Mouse (Mus musculus) kidney, postnatal 0 days (tissue): ENCODE results near the gene Dynlt1c. TPM values are rescaled to one million over a fixed set of nuclear protein-coding genes. Genes with fewer than 3 reads are reported as not detected.
"Not testable (repeated sequence)": the region's sequence is repeated elsewhere in the genome, so short reads cannot be mapped to it uniquely, and the experiment has no call there.

Source experiments
- ATAC-seq: fragments of 200-750 bp; cut with Nextera tagmentation; replicated peaks from 2 replicates; pipeline ENCODE4 v1.8.0; 2017; ENCODE audit warnings: low read depth, moderate number of reproducible peaks, moderate TSS enrichment, moderate library complexity; ENCODE audit not compliant: low FRiP score
- DNase-seq: peaks from one replicate; pipeline ENCODE4 v3.0.0-alpha.2; 2016; ENCODE audit warnings: low spot score
- H3K27ac ChIP-seq: fragments of 300-500 bp; sonication (generic); 2 replicates; pipeline ENCODE4 v1.5.1; 2014; ENCODE audit warnings: mild to moderate bottlenecking
- H3K27me3 ChIP-seq: fragments of 300-500 bp; sonication (generic); 2 replicates; pipeline ENCODE4 v1.6.1; 2014; ENCODE audit warnings: low read length, mixed read lengths; ENCODE audit not compliant: insufficient read depth
- H3K36me3 ChIP-seq: fragments of 300-500 bp; sonication (generic); 2 replicates; pipeline ENCODE4 v1.6.1; 2014; ENCODE audit warnings: low read length, mixed read lengths; ENCODE audit not compliant: insufficient read depth
- H3K4me1 ChIP-seq: fragments of 300-500 bp; sonication (generic); replicated peaks from 2 replicates; pipeline ENCODE4 v1.6.1; 2014; ENCODE audit warnings: antibody characterized with exemption, low read length, mixed read lengths; ENCODE audit not compliant: insufficient read depth
- H3K4me2 ChIP-seq: fragments of 300-500 bp; sonication (generic); 2 replicates; pipeline ENCODE4 v1.6.1; 2014; ENCODE audit warnings: mild to moderate bottlenecking, low read length, moderate library complexity, mixed read lengths
- H3K4me3 ChIP-seq: fragments of 300-500 bp; sonication (generic); replicated peaks from 2 replicates; pipeline ENCODE4 v1.5.1; 2014; ENCODE audit warnings: low read depth, low read length
- H3K9ac ChIP-seq: fragments of 300-500 bp; sonication (generic); 2 replicates; pipeline ENCODE4 v1.6.1; 2014; ENCODE audit warnings: low read depth, low read length
- H3K9me3 ChIP-seq: fragments of 300-500 bp; sonication (generic); replicated peaks from 2 replicates; pipeline ENCODE4 v1.6.1; 2016; ENCODE audit warnings: low read length, inconsistent platforms, mixed read lengths
- WGBS: fragments of 180-500 bp; shearing (Covaris S2); extraction: QIAGEN DNeasy Blood & Tissue Kit; methylation state at CpG from one replicate; pipeline ENCODE4 v1.1.7; 2014; 5-methylcytosine and 5-hydroxymethylcytosine counted together
- polyA plus RNA-seq: library from polyadenylated mRNA; unstranded; fragments of >200 nt; fragmentation: Nextera tagmentation; extraction: Ambion mirVana; gene quantifications from 2 replicates; pipeline ENCODE4 v1.2.1, GENCODE M21; 2015

Dynlt1c gene
- polyA plus RNA-seq, 1 experiment from 2014 or later = 20.8 TPM

GRCm38 (mm10) chr17:6644673-6645072 is 43.2 kb downstream of the Dynlt1c start:
- ATAC-seq, H3K27ac ChIP-seq, H3K4me3 ChIP-seq, H3K4me1 ChIP-seq, H3K27me3 ChIP-seq, H3K36me3 ChIP-seq, H3K4me2 ChIP-seq, DNase-seq, H3K9me3 ChIP-seq, H3K9ac ChIP-seq: not testable (repeated sequence)
- WGBS = 77% methylated on average over 4 of the region's 4 CpGs

DNA sequence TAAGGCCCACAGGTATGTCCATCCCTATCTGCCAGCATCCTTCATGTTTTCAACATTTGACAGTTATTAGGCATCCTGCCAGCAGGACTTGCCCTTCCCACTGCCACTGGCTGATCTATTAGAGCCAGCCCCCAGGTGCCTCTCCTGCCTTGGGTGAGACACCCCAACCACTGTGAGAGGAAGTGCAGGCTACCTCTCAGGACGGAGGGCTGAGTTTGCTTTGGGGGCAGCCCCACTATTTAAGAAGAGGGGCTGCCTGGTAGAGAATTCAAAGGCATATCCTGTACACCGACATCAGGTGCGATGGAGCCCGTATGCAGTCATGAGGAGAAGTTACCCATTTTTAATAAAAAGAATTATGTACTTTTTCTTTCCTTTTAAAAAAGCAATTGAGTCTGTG is 44.2 kb downstream of the Dynlt1c start:
- H3K36me3 ChIP-seq, H3K27me3 ChIP-seq, H3K4me3 ChIP-seq, ATAC-seq, H3K4me2 ChIP-seq, H3K4me1 ChIP-seq, DNase-seq, H3K9me3 ChIP-seq, H3K27ac ChIP-seq, H3K9ac ChIP-seq: not testable (repeated sequence)
- WGBS = 70% methylated on average over 2 of the region's 4 CpGs

DNA sequence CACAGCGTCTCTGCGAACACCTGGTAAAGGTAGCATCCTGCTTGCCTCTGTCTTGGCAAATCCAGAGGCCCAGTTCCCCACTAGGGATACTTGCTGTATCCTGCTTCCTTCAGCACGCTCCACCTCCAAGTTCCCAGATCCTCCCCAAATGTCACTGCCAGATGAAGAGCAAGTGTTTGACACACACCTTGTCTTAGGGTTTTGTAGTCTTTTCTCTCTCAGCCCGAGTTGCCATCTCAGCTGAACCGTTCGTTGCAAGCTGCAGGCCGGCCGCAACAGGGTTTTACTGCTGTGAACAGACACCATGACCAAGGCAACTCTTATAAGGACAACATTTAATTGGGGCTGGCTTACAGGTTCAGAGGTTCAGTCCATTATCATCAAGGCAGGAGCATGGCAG is 45.4 kb downstream of the Dynlt1c start:
- not testable (repeated sequence) for H3K36me3 ChIP-seq, DNase-seq, H3K4me3 ChIP-seq, H3K4me2 ChIP-seq, H3K27ac ChIP-seq, H3K9ac ChIP-seq, ATAC-seq, H3K4me1 ChIP-seq, H3K27me3 ChIP-seq, H3K9me3 ChIP-seq
- 98% methylated on average over 8 of the region's 8 CpGs for WGBS

- DNase-seq, H3K4me2 ChIP-seq, H3K36me3 ChIP-seq, H3K9me3 ChIP-seq, H3K4me1 ChIP-seq, H3K9ac ChIP-seq, H3K27ac ChIP-seq, H3K4me3 ChIP-seq, H3K27me3 ChIP-seq, ATAC-seq: not testable (repeated sequence)
- WGBS = 93% methylated on average over 3 of the region's 3 CpGs
Observed at GRCm38 (mm10) chr17:6647452-6647851, 46.0 kb downstream of the Dynlt1c start.

DNA sequence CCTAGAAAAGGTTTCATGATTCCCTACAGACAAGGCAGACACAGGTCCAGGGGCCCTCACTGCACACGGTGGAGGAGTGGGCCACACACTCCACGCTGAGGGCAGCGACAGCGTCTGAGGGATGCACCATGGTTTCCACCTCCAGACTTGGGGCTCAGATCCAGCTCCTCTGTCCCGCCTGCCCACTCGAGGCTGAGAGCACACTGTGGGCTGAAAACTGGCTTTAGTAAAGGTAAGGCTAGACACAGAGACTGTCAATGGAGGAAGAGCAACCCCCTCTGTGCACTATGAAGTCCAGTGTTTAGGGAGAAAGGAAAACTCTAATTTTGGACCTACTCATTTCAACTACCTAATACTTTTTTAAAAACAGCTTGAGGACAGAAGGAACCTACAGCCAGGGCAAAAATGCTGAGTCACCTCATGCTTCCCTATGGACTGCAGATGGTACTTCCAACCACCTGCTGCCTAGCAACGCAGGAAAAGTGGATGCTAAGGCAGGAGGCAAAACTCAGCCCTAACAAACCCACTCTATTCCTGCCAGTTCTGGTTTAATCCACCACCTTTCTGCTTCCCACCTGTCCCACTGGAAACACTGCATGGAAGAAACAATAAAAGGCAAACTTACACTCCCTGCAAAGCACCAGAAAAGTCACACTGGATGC is 49.6 kb downstream of the Dynlt1c start:
- 93% methylated on average over 5 of the region's 7 CpGs for WGBS
- H3K9me3 ChIP-seq, DNase-seq, H3K27ac ChIP-seq, H3K36me3 ChIP-seq, H3K9ac ChIP-seq, H3K27me3 ChIP-seq, H3K4me1 ChIP-seq, H3K4me3 ChIP-seq, ATAC-seq, H3K4me2 ChIP-seq: not testable (repeated sequence)

DNA sequence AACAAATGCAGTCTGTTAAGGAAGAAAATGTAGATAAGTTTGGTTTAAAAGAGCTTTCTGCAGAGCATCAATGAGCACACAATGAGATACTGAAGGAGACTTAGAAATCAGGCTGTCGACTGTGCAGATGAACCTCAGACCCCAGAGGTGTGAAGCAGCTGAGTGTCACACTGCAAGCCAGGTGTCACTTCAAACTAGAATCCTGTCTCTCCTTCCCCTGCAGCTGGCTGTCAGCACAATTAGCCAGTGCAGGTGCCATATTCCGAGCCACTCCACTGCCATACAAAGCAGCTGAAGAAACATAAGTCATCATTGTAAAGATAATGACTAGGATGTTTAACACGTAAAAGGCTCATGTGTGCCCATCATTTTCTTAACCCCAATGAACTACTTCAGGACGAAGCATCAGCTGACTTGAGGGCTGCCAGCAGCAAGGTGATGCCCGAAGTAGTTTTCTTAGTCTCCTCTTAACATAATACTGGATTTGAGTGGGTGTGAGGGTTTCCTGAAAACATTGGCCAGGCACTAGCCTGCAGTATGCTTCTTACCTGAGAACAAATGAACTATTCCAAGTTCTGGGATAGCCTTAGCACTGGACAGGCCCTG is 52.0 kb downstream of the Dynlt1c start:
- H3K4me2 ChIP-seq, H3K27ac ChIP-seq, H3K4me3 ChIP-seq, H3K9me3 ChIP-seq, H3K36me3 ChIP-seq, DNase-seq, ATAC-seq, H3K4me1 ChIP-seq, H3K9ac ChIP-seq, H3K27me3 ChIP-seq: not testable (repeated sequence)
- whole genome bisulfite sequencing = 65% methylated on average over 4 of the region's 5 CpGs

DNA sequence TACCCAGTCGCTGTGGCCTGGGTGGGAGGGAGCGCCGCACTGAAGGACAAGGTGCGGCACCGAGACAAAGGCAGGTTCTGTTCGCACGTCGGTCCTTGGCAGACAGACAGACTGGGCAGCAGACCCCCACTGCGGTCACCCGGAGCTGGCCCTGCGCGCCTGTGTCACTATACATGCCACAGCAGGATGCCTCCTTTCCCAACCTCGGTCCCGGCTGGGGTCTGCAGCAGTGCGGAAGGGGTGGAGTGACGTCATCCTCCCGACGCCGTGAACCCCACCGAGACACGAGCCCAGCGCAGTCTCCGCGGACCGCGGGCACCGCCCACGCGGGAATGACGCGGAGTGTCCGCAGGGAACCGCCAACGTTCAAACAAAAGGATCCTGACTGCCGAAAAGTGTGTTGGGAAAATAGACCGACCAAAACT is 53.6 kb downstream of the Dynlt1c start:
- peak overlapping the region; percentile 58 for H3K4me2 ChIP-seq
- WGBS = under 1% methylated on average over 34 of the region's 36 CpGs
- H3K27ac ChIP-seq = peak overlapping the region; percentile 47; the same call in 1 of the 2 replicates
- peak; percentile 83 for ATAC-seq
- H3K27me3 ChIP-seq, H3K36me3 ChIP-seq, H3K9me3 ChIP-seq, H3K4me1 ChIP-seq: not testable (repeated sequence)
- H3K4me3 ChIP-seq = peak overlapping the region; percentile 47
- DNase-seq = peak; percentile 88
- H3K9ac ChIP-seq = peak overlapping the region; percentile 58

- ATAC-seq (peak; percentile 96), DNase-seq (peak; percentile 55)
- H3K4me2 ChIP-seq = peak within 1 kb of the TSS; percentile 58
- 4% methylated on average over 20 of the region's 33 CpGs for WGBS
- H3K9me3 ChIP-seq, H3K27me3 ChIP-seq, H3K36me3 ChIP-seq, H3K4me1 ChIP-seq: not testable (repeated sequence)
- H3K9ac ChIP-seq = peak within 1 kb of the TSS; percentile 58
- peak within 1 kb of the TSS; percentile 47 for H3K4me3 ChIP-seq
- H3K27ac ChIP-seq = peak within 1 kb of the TSS; percentile 47; the same call in 1 of the 2 replicates
Observed at GRCm38 (mm10) chr17:6655567-6656281, 54.3 kb downstream of the Dynlt1c start, which contains the start of gene Dynlt1f. TSS of gene Dynlt1f (minus strand) at chr17:6655900.

DNA sequence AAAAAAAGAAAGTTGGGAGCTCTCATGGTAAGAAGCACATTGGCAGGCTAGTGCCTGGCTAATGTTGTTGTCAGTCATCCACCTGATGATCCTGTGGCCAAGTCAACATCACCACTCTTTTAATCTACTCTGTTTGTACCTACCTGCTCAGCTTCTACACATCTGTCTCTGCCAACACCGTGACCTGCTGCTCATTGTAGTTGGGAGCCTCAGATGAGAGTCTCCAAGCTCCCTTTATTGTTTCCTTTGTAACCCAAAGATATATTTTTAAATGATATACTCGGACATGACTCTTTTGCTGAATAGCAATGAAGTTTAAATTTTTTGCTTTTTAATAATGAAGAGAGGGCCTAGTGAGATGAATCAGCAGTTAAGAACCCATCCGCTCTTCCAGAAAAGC is 55.0 kb downstream of the Dynlt1c start:
- not testable (repeated sequence) for H3K4me2 ChIP-seq, H3K27ac ChIP-seq, DNase-seq, ATAC-seq, H3K9me3 ChIP-seq, H3K27me3 ChIP-seq, H3K4me1 ChIP-seq, H3K4me3 ChIP-seq, H3K36me3 ChIP-seq, H3K9ac ChIP-seq
- WGBS = 92% methylated on average over 1 of the region's 3 CpGs
